Mouse (Mus musculus) neural tube, embryonic 13.5 days (tissue): ENCODE data around the gene Ntn1. TPM values are rescaled to one million over a fixed set of nuclear protein-coding genes. Genes with fewer than 3 reads are reported as not detected.

Experiments used
- ATAC-seq: fragments of 200-750 bp; cut with Nextera tagmentation; 2 replicates; pipeline ENCODE4 v1.8.0; 2017; ENCODE audit warnings: low read depth, mild to moderate bottlenecking, moderate TSS enrichment, moderate library complexity
- H3K27ac ChIP-seq: fragments of 300-500 bp; sonication (generic); replicated peaks from 2 replicates; pipeline ENCODE4 v1.5.1; 2015; ENCODE audit warnings: moderate library complexity, mild to moderate bottlenecking, inconsistent platforms
- H3K27me3 ChIP-seq: fragments of 300-500 bp; sonication (generic); 2 replicates; pipeline ENCODE4 v1.6.1; 2015; ENCODE audit warnings: mild to moderate bottlenecking, inconsistent platforms
- H3K36me3 ChIP-seq: fragments of 300-500 bp; sonication (generic); 2 replicates; pipeline ENCODE4 v1.6.1; 2015; ENCODE audit warnings: mild to moderate bottlenecking, inconsistent platforms
- H3K4me1 ChIP-seq: fragments of 300-500 bp; sonication (generic); replicated peaks from 2 replicates; pipeline ENCODE4 v1.6.1; 2015; ENCODE audit warnings: inconsistent platforms
- H3K4me2 ChIP-seq: fragments of 300-500 bp; sonication (generic); 2 replicates; pipeline ENCODE4 v1.6.1; 2015; ENCODE audit warnings: inconsistent platforms, mild to moderate bottlenecking, moderate library complexity
- H3K4me3 ChIP-seq: fragments of 300-500 bp; sonication (generic); 2 replicates; pipeline ENCODE4 v1.5.1; 2015; ENCODE audit warnings: mild to moderate bottlenecking, inconsistent platforms
- H3K9ac ChIP-seq: fragments of 300-500 bp; sonication (generic); 2 replicates; pipeline ENCODE4 v1.6.1; 2015; ENCODE audit warnings: moderate library complexity, mild to moderate bottlenecking, inconsistent platforms
- H3K9me3 ChIP-seq: fragments of 300-500 bp; sonication (generic); 2 replicates; pipeline ENCODE4 v1.6.1; 2016; ENCODE audit warnings: inconsistent platforms
- WGBS: fragments of 180-500 bp; shearing (Covaris S2); methylation state at CpG from one replicate; pipeline ENCODE4 v1.1.7; 2015; 5-methylcytosine and 5-hydroxymethylcytosine counted together
- polyA plus RNA-seq: library from polyadenylated mRNA; unstranded; fragments of >200 nt; fragmentation: Nextera tagmentation; extraction: Ambion mirVana; gene quantifications from 2 replicates; pipeline ENCODE4 v1.2.1, GENCODE M21; 2015

The Ntn1 gene
- polyA plus RNA-seq, 1 experiment from 2014 or later: 35.3 TPM

GRCm38 (mm10) chr11:68401428-68401827 lies 805 bp upstream of the Ntn1 start:
- H3K36me3 ChIP-seq: no peaks in the 10 kb centered on the region
- peaks cover 27% of the 10 kb centered on the region for H3K4me1 ChIP-seq
- H3K9ac ChIP-seq: no peak overlapping the region
- H3K27me3 ChIP-seq: peaks cover 74% of the 10 kb centered on the region
- no peaks in the 10 kb centered on the region for H3K9me3 ChIP-seq
- whole genome bisulfite sequencing: 36% methylated on average over 5 of the region's 5 CpGs
- no peak overlapping the region for H3K4me2 ChIP-seq
- no peak overlapping the region for H3K4me3 ChIP-seq
- ATAC-seq: no peak
- H3K27ac ChIP-seq: no peak overlapping the region

- Histone ChIP-seq H3K4me2 (peak overlapping the region; percentile 89), H3K9me3 (no peaks in the 10 kb centered on the region), H3K4me1 (peaks cover 27% of the 10 kb centered on the region), H3K27me3 (peaks cover 80% of the 10 kb centered on the region), H3K36me3 (no peaks in the 10 kb centered on the region), H3K9ac (peak overlapping the region; percentile 74), H3K27ac (peak overlapping the region; percentile 72), H3K4me3 (peak overlapping the region; percentile 52)
- peak; percentile 81 for ATAC-seq
- under 1% methylated on average over 52 of the region's 57 CpGs for WGBS
These were observed 477 bp downstream of the Ntn1 start for GRCm38 (mm10) chr11:68400021-68400671.

GRCm38 (mm10) chr11:68399548-68400020 lies 1.0 kb downstream of the Ntn1 start:
- peak overlapping the region; percentile 74 for H3K9ac ChIP-seq
- H3K27ac ChIP-seq: peak overlapping the region; percentile 72
- H3K36me3 ChIP-seq: no peaks in the 10 kb centered on the region
- H3K27me3 ChIP-seq: peaks cover 86% of the 10 kb centered on the region
- H3K4me2 ChIP-seq: peak overlapping the region; percentile 89
- ATAC-seq: peak; percentile 89
- H3K4me3 ChIP-seq: peak overlapping the region; percentile 52
- under 1% methylated on average over 47 of the region's 47 CpGs for WGBS
- peaks cover 27% of the 10 kb centered on the region for H3K4me1 ChIP-seq
- H3K9me3 ChIP-seq: no peaks in the 10 kb centered on the region

GRCm38 (mm10) chr11:68398891-68399547 lies 1.6 kb downstream of the Ntn1 start:
- Histone ChIP-seq H3K4me3 (peak overlapping the region; percentile 52), H3K27me3 (peaks cover 89% of the 10 kb centered on the region), H3K36me3 (no peaks in the 10 kb centered on the region), H3K9me3 (no peaks in the 10 kb centered on the region), H3K27ac (peak overlapping the region; percentile 72), H3K4me2 (peak overlapping the region; percentile 89), H3K4me1 (peaks cover 27% of the 10 kb centered on the region), H3K9ac (peak overlapping the region; percentile 74)
- no peak for ATAC-seq
- 9% methylated on average over 24 of the region's 24 CpGs for WGBS

- no peak overlapping the region for H3K27ac ChIP-seq
- H3K27me3 ChIP-seq: peaks cover 88% of the 10 kb centered on the region
- peaks cover 31% of the 10 kb centered on the region for H3K4me1 ChIP-seq
- no peaks in the 10 kb centered on the region for H3K9me3 ChIP-seq
- no peak overlapping the region for H3K4me2 ChIP-seq
- H3K4me3 ChIP-seq: no peak overlapping the region
- WGBS: 72% methylated on average over 5 of the region's 5 CpGs
- no peak for ATAC-seq
- H3K9ac ChIP-seq: no peak overlapping the region
- no peaks in the 10 kb centered on the region for H3K36me3 ChIP-seq
These were observed 5.1 kb downstream of the Ntn1 start for GRCm38 (mm10) chr11:68395546-68395945.

- no peak overlapping the region for H3K4me2 ChIP-seq
- WGBS: 60% methylated on average over 4 of the region's 4 CpGs
These were observed 5.9 kb downstream of the Ntn1 start for GRCm38 (mm10) chr11:68394749-68395148.

GRCm38 (mm10) chr11:68393897-68394490 lies 6.6 kb downstream of the Ntn1 start:
- no peak overlapping the region for H3K9ac ChIP-seq
- ATAC-seq: no peak
- WGBS: 62% methylated on average over 2 of the region's 2 CpGs
- no peak overlapping the region for H3K4me3 ChIP-seq
- no peaks in the 10 kb centered on the region for H3K9me3 ChIP-seq
- no peak overlapping the region for H3K27ac ChIP-seq
- peaks cover 94% of the 10 kb centered on the region for H3K27me3 ChIP-seq
- H3K4me2 ChIP-seq: no peak overlapping the region
- no peaks in the 10 kb centered on the region for H3K36me3 ChIP-seq
- H3K4me1 ChIP-seq: peaks cover 27% of the 10 kb centered on the region

More at GRCm38 (mm10) chr11:68394749-68395148, 5.9 kb downstream of the Ntn1 start:
- Histone ChIP-seq H3K4me3 (no peak overlapping the region), H3K36me3 (no peaks in the 10 kb centered on the region), H3K9ac (no peak overlapping the region), H3K9me3 (no peaks in the 10 kb centered on the region), H3K27ac (no peak overlapping the region), H3K4me1 (peaks cover 29% of the 10 kb centered on the region), H3K27me3 (peaks cover 92% of the 10 kb centered on the region)
- no peak for ATAC-seq

GRCm38 (mm10) chr11:68390381-68391287 lies 10.0 kb downstream of the Ntn1 start:
- WGBS: 13% methylated on average over 19 of the region's 19 CpGs
- H3K36me3 ChIP-seq: no peaks in the 10 kb centered on the region

GRCm38 (mm10) chr11:68389621-68390020 lies 11.0 kb downstream of the Ntn1 start:
- Histone ChIP-seq H3K4me2 (no peak overlapping the region), H3K36me3 (no peaks in the 10 kb centered on the region), H3K27me3 (peaks cover 92% of the 10 kb centered on the region), H3K9ac (no peak overlapping the region), H3K4me3 (no peak overlapping the region), H3K9me3 (no peaks in the 10 kb centered on the region), H3K27ac (no peak overlapping the region), H3K4me1 (peaks cover 63% of the 10 kb centered on the region)
- WGBS: 2% methylated on average over 8 of the region's 8 CpGs
- ATAC-seq: no peak

More at GRCm38 (mm10) chr11:68390381-68391287, 10.0 kb downstream of the Ntn1 start:
- no peak overlapping the region for H3K27ac ChIP-seq
- H3K4me3 ChIP-seq: no peak overlapping the region
- H3K27me3 ChIP-seq: peaks cover 92% of the 10 kb centered on the region
- H3K4me1 ChIP-seq: peaks cover 53% of the 10 kb centered on the region
- H3K9me3 ChIP-seq: no peaks in the 10 kb centered on the region
- no peak overlapping the region for H3K9ac ChIP-seq
- H3K4me2 ChIP-seq: no peak overlapping the region
- ATAC-seq: no peak

GRCm38 (mm10) chr11:68388655-68389015 lies 12.0 kb downstream of the Ntn1 start:
- no peak overlapping the region for H3K27ac ChIP-seq
- 0 out of 2 replicates have a peak overlapping the region, but pooled peaks have one; percentile 94 for H3K4me2 ChIP-seq
- no peak for ATAC-seq
- H3K27me3 ChIP-seq: peaks cover 87% of the 10 kb centered on the region
- H3K4me3 ChIP-seq: no peak overlapping the region
- no peaks in the 10 kb centered on the region for H3K9me3 ChIP-seq
- 20% methylated on average over 1 of the region's 1 CpGs for WGBS
- no peak overlapping the region for H3K9ac ChIP-seq
- peaks cover 72% of the 10 kb centered on the region for H3K4me1 ChIP-seq
- H3K36me3 ChIP-seq: no peaks in the 10 kb centered on the region

- H3K9ac ChIP-seq: no peak overlapping the region
- peaks cover 77% of the 10 kb centered on the region for H3K4me1 ChIP-seq
- H3K36me3 ChIP-seq: no peaks in the 10 kb centered on the region
- H3K9me3 ChIP-seq: no peaks in the 10 kb centered on the region
- H3K4me3 ChIP-seq: no peak overlapping the region
- no peak overlapping the region for H3K27ac ChIP-seq
- peak overlapping the region; percentile 94 for H3K4me2 ChIP-seq
- peaks cover 90% of the 10 kb centered on the region for H3K27me3 ChIP-seq
- 28% methylated on average over 11 of the region's 11 CpGs for WGBS
- no peak for ATAC-seq
These were observed 12.5 kb downstream of the Ntn1 start for GRCm38 (mm10) chr11:68387971-68388654.
